Mouse (Mus musculus) CH12.LX (cell line): ENCODE measurements around the gene Prickle4.

ENCODE experiments used
- CTCF ChIP-seq, 2 experiments: IDR thresholded peaks in 1 of 2; conservative IDR thresholded peaks in 1 of 2; 2 replicates each; pipeline ENCODE4 v1.5.1; 2011 to 2012; ENCODE audit warnings: low read depth in 2 of 2, low read length in 2 of 2, improper control_type of control experiment in 1 of 2, inconsistent platforms in 1 of 2, mild to moderate bottlenecking in 1 of 2, moderate library complexity in 1 of 2
- EP300 ChIP-seq: IDR thresholded peaks from 2 replicates; pipeline ENCODE4 v1.6.1; 2011; ENCODE audit warnings: low read length, improper control_type of control experiment
- HCFC1 ChIP-seq: IDR thresholded peaks from 2 replicates; pipeline ENCODE4 v1.6.1; 2012; ENCODE audit warnings: low read depth, mild to moderate bottlenecking, inconsistent platforms, low read length, improper control_type of control experiment
- IRF4 ChIP-seq: IDR thresholded peaks from 2 replicates; pipeline ENCODE4 v1.6.1; 2014; ENCODE audit warnings: low read depth, mild to moderate bottlenecking, inconsistent platforms, low read length, improper control_type of control experiment
- KAT2A ChIP-seq: IDR thresholded peaks from 2 replicates; pipeline ENCODE4 v1.6.1; 2012; ENCODE audit warnings: low read length, improper control_type of control experiment, inconsistent platforms; ENCODE audit not compliant: insufficient replicate concordance
- MAX ChIP-seq: IDR thresholded peaks from 2 replicates; pipeline ENCODE4 v1.6.1; 2011; ENCODE audit warnings: low read length, improper control_type of control experiment
- POLR2A ChIP-seq: IDR thresholded peaks from 2 replicates; pipeline ENCODE4 v1.6.1; 2011; ENCODE audit warnings: low read depth, mild to moderate bottlenecking, improper control_type of control experiment, low read length
- SIN3A ChIP-seq: IDR thresholded peaks from 2 replicates; pipeline ENCODE4 v1.6.1; 2012; ENCODE audit warnings: low read length, improper control_type of control experiment, inconsistent platforms
- TCF12 ChIP-seq: IDR thresholded peaks from 2 replicates; pipeline ENCODE4 v1.6.1; 2014; ENCODE audit warnings: low read depth, mild to moderate bottlenecking, inconsistent platforms, low read length, improper control_type of control experiment
- ZKSCAN1 ChIP-seq: IDR thresholded peaks from 2 replicates; pipeline ENCODE4 v1.6.1; 2012; ENCODE audit warnings: low read depth, inconsistent platforms, low read length, improper control_type of control experiment, borderline replicate concordance
- ZNF384 ChIP-seq: IDR thresholded peaks from 2 replicates; pipeline ENCODE4 v1.6.1; 2012; ENCODE audit warnings: low read depth, low read length, improper control_type of control experiment, inconsistent platforms

- TF ChIP-seq ZKSCAN1 (no peak), IRF4 (no peak), CTCF (conservative IDR thresholded peaks at IDR 0.05 in 1 of 2, IDR thresholded peaks at IDR 0.05 in 1 of 2; ENCODE audit: low read depth in 2 of 2, low read length in 2 of 2) (no peak), EP300 (no peak), SIN3A (no peak), MAX (no peak), POLR2A (no peak), KAT2A (no peak), ZNF384 (no peak), HCFC1 (no peak), TCF12 (no peak)
Measured at GRCm38 (mm10) chr17:47701793-47702192, 7.3 kb upstream of the Prickle4 start.
